Mouse (Mus musculus) embryonic facial prominence, embryonic 11.5 days (tissue): Measurements from ENCODE around the gene Syt7. TPM values are rescaled to one million over a fixed set of nuclear protein-coding genes. Genes with fewer than 3 reads are reported as not detected.

Source experiments
- ATAC-seq: fragments of 200-750 bp; cut with Nextera tagmentation; replicated peaks from 2 replicates; pipeline ENCODE4 v1.8.0; 2017; ENCODE audit warnings: low read depth; ENCODE audit not compliant: insufficient number of reproducible peaks, low FRiP score, low TSS enrichment
- DNase-seq: peaks from one replicate; pipeline ENCODE4 v3.0.0-alpha.2; 2015; ENCODE audit warnings: low spot score
- H3K27ac ChIP-seq: fragments of 300-500 bp; sonication (generic); replicated peaks from 2 replicates; pipeline ENCODE4 v1.5.1; 2014; ENCODE audit warnings: mild to moderate bottlenecking, low read depth, low read length, control low read depth
- H3K27me3 ChIP-seq: fragments of 300-500 bp; sonication (generic); 2 replicates; pipeline ENCODE4 v1.6.1; 2014; ENCODE audit warnings: mild to moderate bottlenecking, low read length, moderate library complexity, mixed read lengths; ENCODE audit not compliant: control insufficient read depth, insufficient read depth
- H3K36me3 ChIP-seq: fragments of 300-500 bp; sonication (generic); replicated peaks from 2 replicates; pipeline ENCODE4 v1.6.1; 2014; ENCODE audit warnings: low read depth, mild to moderate bottlenecking, low read length, moderate library complexity, mixed read lengths; ENCODE audit not compliant: control insufficient read depth, insufficient read depth
- H3K4me1 ChIP-seq: fragments of 300-500 bp; sonication (generic); 2 replicates; pipeline ENCODE4 v1.6.1; 2014; ENCODE audit warnings: low read length, mixed read lengths; ENCODE audit not compliant: control insufficient read depth, insufficient read depth
- H3K4me2 ChIP-seq: fragments of 300-500 bp; sonication (generic); 2 replicates; pipeline ENCODE4 v1.6.1; 2014; ENCODE audit warnings: low read depth, mild to moderate bottlenecking, control low read depth, low read length, moderate library complexity
- H3K4me3 ChIP-seq: fragments of 300-500 bp; sonication (generic); 2 replicates; pipeline ENCODE4 v1.5.1; 2014; ENCODE audit warnings: low read depth, low read length, control low read depth
- H3K9ac ChIP-seq: fragments of 300-500 bp; sonication (generic); replicated peaks from 2 replicates; pipeline ENCODE4 v1.6.1; 2014; ENCODE audit warnings: mild to moderate bottlenecking, control low read depth, low read length
- H3K9me3 ChIP-seq: fragments of 300-500 bp; sonication (generic); replicated peaks from 2 replicates; pipeline ENCODE4 v1.6.1; 2016; ENCODE audit warnings: mild to moderate bottlenecking, low read length, inconsistent platforms, mixed read lengths; ENCODE audit not compliant: control insufficient read depth
- WGBS: fragments of 180-500 bp; shearing (Covaris S2); extraction: QIAGEN DNeasy Blood & Tissue Kit; methylation state at CpG from one replicate; pipeline ENCODE4 v1.1.7; 2014; 5-methylcytosine and 5-hydroxymethylcytosine counted together
- polyA plus RNA-seq: library from polyadenylated mRNA; unstranded; fragments of >200 nt; fragmentation: Nextera tagmentation; extraction: Ambion mirVana; gene quantifications from 2 replicates; pipeline ENCODE4 v1.2.1, GENCODE M21; 2014

Gene Syt7
- polyA plus RNA-seq, 1 experiment from 2014 or later = 2.2 TPM

- Histone ChIP-seq H3K4me2 (no peak overlapping the region), H3K36me3 (no peaks in the 10 kb centered on the region), H3K4me3 (no peak overlapping the region), H3K27me3 (peaks cover 52% of the 10 kb centered on the region), H3K27ac (no peak overlapping the region), H3K4me1 (no peaks in the 10 kb centered on the region), H3K9ac (no peak overlapping the region), H3K9me3 (no peaks in the 10 kb centered on the region)
- 24% methylated on average over 8 of the region's 8 CpGs for WGBS
- DNase-seq (no peak), ATAC-seq (no peak; the same call in 1 of the 2 replicates)
These were observed 69.2 kb downstream of the Syt7 start for GRCm38 (mm10) chr19:10458096-10458495.

- Histone ChIP-seq H3K9ac (no peak overlapping the region), H3K9me3 (no peaks in the 10 kb centered on the region), H3K27me3 (peaks cover 51% of the 10 kb centered on the region), H3K4me1 (no peaks in the 10 kb centered on the region; the same call in 1 of the 2 replicates), H3K4me2 (no peak overlapping the region), H3K4me3 (no peak overlapping the region), H3K27ac (no peak overlapping the region), H3K36me3 (no peaks in the 10 kb centered on the region)
- WGBS = 35% methylated on average over 11 of the region's 11 CpGs
- DNase-seq (no peak), ATAC-seq (no peak)
These were observed 71.0 kb downstream of the Syt7 start for GRCm38 (mm10) chr19:10459907-10460306.

GRCm38 (mm10) chr19:10461584-10461983 is 72.7 kb downstream of the Syt7 start:
- WGBS = 50% methylated on average over 7 of the region's 7 CpGs

GRCm38 (mm10) chr19:10464427-10464826 is 75.5 kb downstream of the Syt7 start:
- H3K9ac ChIP-seq = no peak overlapping the region
- no peak for ATAC-seq
- no peak for DNase-seq
- no peaks in the 10 kb centered on the region for H3K9me3 ChIP-seq
- no peak overlapping the region for H3K4me2 ChIP-seq
- no peaks in the 10 kb centered on the region; the same call in 1 of the 2 replicates for H3K4me1 ChIP-seq
- H3K27me3 ChIP-seq = peaks cover 11% of the 10 kb centered on the region
- 10% methylated on average over 4 of the region's 4 CpGs for WGBS
- no peaks in the 10 kb centered on the region for H3K36me3 ChIP-seq
- H3K27ac ChIP-seq = no peak overlapping the region
- no peak overlapping the region for H3K4me3 ChIP-seq

More at GRCm38 (mm10) chr19:10461584-10461983, 72.7 kb downstream of the Syt7 start:
- H3K4me1 ChIP-seq = no peaks in the 10 kb centered on the region; the same call in 1 of the 2 replicates
- H3K27me3 ChIP-seq = peaks cover 36% of the 10 kb centered on the region
- H3K9me3 ChIP-seq = no peaks in the 10 kb centered on the region
- no peak overlapping the region for H3K4me2 ChIP-seq
- ATAC-seq (no peak), DNase-seq (no peak)
- H3K36me3 ChIP-seq = no peaks in the 10 kb centered on the region
- no peak overlapping the region for H3K9ac ChIP-seq
- H3K4me3 ChIP-seq = no peak overlapping the region
- H3K27ac ChIP-seq = no peak overlapping the region

GRCm38 (mm10) chr19:10469171-10469658 is 80.3 kb downstream of the Syt7 start:
- Histone ChIP-seq H3K27ac (no peak overlapping the region), H3K9me3 (no peaks in the 10 kb centered on the region), H3K4me1 (no peaks in the 10 kb centered on the region; the same call in 1 of the 2 replicates), H3K4me2 (no peak overlapping the region), H3K4me3 (no peak overlapping the region), H3K36me3 (no peaks in the 10 kb centered on the region), H3K9ac (no peak overlapping the region), H3K27me3 (no peaks in the 10 kb centered on the region)
- no peak; the same call in 1 of the 2 replicates for ATAC-seq
- DNase-seq = no peak
- WGBS = 68% methylated on average over 8 of the region's 8 CpGs

- WGBS = 89% methylated on average over 3 of the region's 3 CpGs
- H3K9me3 ChIP-seq = no peaks in the 10 kb centered on the region
- H3K27me3 ChIP-seq = no peaks in the 10 kb centered on the region
- H3K36me3 ChIP-seq = no peaks in the 10 kb centered on the region
- H3K4me3 ChIP-seq = no peak overlapping the region
- ATAC-seq = no peak
- no peak overlapping the region for H3K27ac ChIP-seq
- no peaks in the 10 kb centered on the region for H3K4me1 ChIP-seq
- no peak overlapping the region for H3K9ac ChIP-seq
- H3K4me2 ChIP-seq = no peak overlapping the region
- no peak for DNase-seq
These were observed 84.1 kb downstream of the Syt7 start for GRCm38 (mm10) chr19:10472958-10473357.

GRCm38 (mm10) chr19:10473779-10474178 is 84.9 kb downstream of the Syt7 start:
- H3K27ac ChIP-seq = no peak overlapping the region
- no peak overlapping the region for H3K4me3 ChIP-seq
- no peak overlapping the region for H3K4me2 ChIP-seq
- H3K9me3 ChIP-seq = no peaks in the 10 kb centered on the region
- no peaks in the 10 kb centered on the region for H3K4me1 ChIP-seq
- no peak overlapping the region for H3K9ac ChIP-seq
- no peaks in the 10 kb centered on the region for H3K36me3 ChIP-seq
- no peaks in the 10 kb centered on the region for H3K27me3 ChIP-seq
- WGBS = 19% methylated on average over 6 of the region's 6 CpGs
- DNase-seq = no peak
- ATAC-seq = no peak

- no peak for ATAC-seq
- Histone ChIP-seq H3K9me3 (no peaks in the 10 kb centered on the region), H3K27ac (no peak overlapping the region), H3K36me3 (no peaks in the 10 kb centered on the region), H3K9ac (no peak overlapping the region), H3K4me3 (no peak overlapping the region), H3K27me3 (no peaks in the 10 kb centered on the region), H3K4me2 (no peak overlapping the region), H3K4me1 (no peaks in the 10 kb centered on the region; the same call in 1 of the 2 replicates)
- DNase-seq = no peak
- 57% methylated on average over 4 of the region's 4 CpGs for WGBS
These were observed 90.7 kb downstream of the Syt7 start for GRCm38 (mm10) chr19:10479541-10479940.
